Mouse (Mus musculus) spleen, embryonic (tissue): Measurements from ENCODE around the gene Pcbp3.

Experiments used
- CTCF ChIA-PET: fragments of 350-600 bp; sonication (Branson Sonifier 250); formaldehyde crosslinking; loops from one replicate; lab custom pipeline; 2022; lab: Charles Lee

The Pcbp3 gene

DNA sequence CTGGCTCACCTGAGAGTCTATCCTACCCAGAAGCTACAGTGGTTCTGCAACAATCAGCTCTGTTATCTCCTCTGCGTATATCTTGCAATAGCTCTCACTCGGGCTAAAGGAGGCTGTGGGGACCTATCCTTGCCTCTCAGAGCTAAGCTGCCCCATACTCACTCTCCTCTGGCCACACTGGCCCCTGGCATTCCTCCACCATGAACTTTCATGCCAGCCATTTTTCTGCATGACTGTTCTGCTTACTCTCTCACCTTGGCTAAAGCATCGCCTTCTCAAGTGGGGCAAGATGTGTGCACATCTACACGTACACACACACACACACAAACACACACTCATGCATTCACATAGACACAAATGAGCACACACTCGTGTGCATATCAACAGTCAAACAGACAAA is 115.2 kb downstream of the Pcbp3 start:
- CTCF ChIA-PET, result no interaction called here

DNA sequence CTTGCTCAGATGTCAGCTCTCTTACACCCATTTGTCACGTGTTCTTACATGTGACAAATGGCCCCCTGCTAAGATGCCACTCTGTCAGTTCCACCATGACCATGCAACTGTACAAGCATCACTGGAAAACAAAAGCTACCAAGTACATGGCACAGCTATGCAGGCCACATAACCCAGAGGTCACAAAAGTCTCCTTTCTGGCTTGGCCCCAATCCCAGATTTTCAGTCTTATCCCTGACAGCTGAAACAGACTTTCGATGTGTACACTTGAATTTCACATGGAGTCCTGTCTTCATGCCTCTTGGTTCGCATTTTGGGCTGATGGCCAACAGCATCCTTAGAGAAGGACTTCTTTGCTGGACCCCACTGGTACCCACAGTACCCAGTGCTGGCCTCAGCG is 116.8 kb downstream of the Pcbp3 start:
- CTCF ChIA-PET, result no interaction called here

DNA sequence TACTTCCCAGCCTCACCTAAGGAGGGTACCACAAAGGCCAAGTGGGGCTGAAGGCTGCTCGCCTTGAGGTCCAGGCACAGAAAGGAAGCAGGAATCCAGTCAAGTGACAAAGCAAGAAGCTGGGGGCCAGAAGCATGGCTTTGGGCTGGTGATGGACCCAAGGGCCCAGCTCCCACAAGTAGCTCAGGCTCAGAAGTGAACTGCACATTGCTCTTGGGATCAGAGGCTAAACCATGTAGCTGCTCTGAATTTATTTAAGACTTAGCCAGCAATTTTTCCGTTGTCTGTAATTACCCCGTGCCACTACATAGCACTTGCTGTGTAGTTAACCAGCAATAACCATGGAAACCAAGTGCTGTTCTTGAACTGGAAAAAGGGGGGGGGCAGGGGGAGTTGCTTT is 117.3 kb downstream of the Pcbp3 start:
- CTCF ChIA-PET, result interaction anchor here (0.8 kb wide), 1 partner anchor 9 kb away, joined by 3 read pairs; no protein-coding TSS in a partner anchor

DNA sequence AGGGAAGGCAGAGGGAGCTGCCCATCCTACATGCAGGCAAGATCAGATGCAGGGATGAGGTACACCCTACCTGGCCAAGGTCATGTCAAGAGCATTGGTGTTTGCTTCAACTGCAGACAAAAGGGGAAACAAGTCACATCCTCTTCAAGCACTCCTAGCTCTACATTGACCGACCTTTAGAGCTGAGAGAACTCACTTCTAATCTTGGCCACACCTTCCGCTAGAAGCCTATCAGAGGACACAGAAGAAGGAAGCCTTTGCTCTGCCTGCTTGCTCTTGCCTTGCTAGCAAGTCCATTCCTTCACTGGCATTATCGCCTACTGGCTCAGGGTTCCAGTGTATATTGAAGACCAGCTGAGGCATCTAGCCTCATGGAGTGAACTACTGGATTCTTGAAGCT is 119.6 kb downstream of the Pcbp3 start:
- CTCF ChIA-PET, result no interaction called here

DNA sequence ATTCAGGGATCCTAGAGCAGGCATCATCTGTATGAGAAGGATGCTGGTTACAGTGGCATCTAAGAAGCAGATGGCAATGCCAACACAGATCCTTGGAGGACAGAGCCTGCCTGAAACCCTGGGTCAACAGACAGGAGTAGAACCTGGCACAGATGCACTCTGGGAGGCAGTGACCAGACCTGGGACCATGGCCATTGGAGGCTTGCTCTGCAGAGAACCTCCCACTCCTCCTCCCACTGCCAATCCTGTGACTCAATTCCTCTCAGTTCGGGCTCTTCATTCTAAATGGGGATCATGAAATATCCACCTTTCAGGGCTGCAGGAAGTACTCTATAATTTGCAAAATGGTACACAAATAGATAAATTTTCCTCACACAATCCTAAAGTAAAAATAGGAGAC is 120.5 kb downstream of the Pcbp3 start:
- CTCF ChIA-PET, result no interaction called here

DNA sequence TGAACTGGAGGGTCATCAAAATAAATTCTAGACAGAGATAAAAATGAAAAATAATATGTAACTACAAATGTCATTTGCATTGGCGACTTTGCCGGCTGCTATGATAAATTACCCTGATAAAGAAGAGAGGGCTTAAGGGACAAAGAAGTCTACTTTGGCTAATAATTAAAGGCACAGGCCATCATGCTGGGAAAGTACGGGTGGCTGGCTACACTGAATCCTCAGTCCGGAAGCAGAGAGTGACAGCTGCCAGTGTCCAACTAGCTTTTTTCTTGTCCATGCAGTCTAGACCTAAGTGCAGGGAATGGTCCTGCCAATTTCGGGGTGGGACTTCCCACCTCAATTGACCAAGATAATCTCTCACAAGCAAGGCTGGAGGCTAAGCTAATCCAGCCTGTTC is 121.1 kb downstream of the Pcbp3 start:
- CTCF ChIA-PET, result no interaction called here

DNA sequence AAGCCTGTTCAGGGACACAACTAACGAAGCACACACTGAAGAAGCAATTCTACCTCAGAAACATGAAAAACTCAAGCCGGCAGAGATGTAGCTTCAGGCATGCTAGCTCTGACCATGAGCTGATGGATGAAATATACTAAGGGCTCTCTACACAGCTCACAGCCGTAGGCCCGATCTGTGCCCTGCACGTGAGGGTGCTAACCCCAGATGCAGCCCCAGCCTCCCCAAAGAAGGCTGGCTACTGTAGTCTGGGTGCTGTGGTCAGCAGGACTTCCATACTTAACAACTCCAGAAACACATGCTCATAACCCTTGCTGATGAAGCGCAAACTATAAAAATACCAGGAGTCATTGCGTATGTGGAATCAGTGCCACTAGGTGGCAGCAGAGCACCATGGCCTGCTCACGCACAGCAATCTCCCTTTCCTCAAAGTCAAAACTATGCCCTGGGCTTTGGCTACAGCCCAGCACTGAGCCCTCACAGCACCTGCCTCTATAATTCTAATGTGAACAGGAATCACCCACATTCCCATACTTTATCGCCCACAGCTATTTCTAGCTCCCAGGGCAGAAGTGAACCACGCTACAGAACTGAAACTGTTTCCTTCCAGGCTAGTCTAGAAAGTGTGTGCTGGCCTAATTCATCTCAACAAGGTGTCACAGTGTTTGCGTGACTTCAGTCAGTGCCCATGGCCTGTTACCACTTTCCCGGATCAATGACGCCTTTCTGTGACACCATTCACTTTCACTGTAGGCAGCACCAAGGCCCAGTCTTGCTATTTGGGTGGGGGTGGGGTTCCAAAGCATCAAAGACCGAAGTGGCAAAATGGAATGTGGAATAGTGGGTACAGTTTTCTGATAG is 126.0 kb downstream of the Pcbp3 start:
- CTCF ChIA-PET, result interaction anchor here (1.1 kb wide), 1 partner anchor 8 kb away, joined by 3 read pairs; no protein-coding TSS in a partner anchor

DNA sequence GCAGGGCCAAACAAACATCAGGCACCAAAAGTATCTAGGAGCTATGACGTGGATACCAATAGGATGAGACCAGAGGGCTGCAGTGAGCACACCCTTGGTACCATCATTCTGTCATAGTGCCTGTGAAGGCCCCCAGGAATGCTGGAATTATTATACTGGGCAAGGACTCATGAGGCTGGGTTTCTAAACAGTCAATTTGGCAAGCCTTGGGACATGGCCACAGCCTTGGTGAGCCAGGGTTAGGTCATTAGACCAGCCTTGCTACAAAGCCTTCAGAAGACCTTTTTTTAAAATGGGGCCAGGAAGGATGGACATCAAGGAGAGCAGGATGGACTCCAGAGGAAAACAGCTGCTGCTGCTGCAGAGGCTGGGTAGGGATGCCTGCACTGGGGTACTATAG is 128.8 kb downstream of the Pcbp3 start:
- CTCF ChIA-PET, result no interaction called here

DNA sequence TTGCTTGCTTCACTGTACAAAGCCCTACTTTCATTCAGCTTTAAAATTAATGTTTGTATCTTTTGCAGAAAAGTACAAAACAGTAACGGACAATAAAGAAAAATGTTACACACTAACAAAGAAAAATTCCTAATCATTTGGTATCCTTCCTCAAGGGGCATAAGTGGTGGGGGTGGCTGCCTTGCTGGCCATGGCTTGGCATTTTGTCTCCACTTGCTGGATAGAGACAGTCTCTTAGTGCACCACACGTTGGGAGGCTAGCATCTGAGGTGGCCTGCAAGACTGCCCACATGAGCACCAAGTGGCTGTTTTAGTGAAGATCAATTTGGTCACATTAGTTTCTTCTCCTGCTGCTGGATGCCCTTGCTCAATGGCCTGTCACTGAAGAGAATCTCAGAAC is 129.8 kb downstream of the Pcbp3 start:
- CTCF ChIA-PET, result no interaction called here

DNA sequence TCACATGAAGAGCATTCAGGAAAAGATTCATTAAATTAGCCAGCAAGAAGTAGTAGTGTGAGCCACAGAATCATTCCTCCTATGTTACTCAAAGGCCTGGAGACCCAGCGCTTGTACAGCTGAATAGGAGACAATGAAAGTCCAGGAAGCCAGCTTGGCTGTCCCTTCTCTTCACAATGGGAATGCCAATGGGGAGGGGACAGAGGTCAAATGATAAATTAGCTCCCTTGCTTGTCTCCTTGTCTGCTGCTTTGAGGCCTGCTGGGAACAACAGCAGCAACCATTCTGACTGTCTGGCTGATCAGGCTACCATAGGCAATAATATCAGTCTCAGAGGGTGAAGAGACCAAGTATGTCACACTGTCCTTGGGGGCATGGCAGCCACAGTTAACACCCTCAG is 130.5 kb downstream of the Pcbp3 start:
- CTCF ChIA-PET, result interaction anchor here (0.8 kb wide), 1 partner anchor 136 kb away, joined by 4 read pairs; no protein-coding TSS in a partner anchor

DNA sequence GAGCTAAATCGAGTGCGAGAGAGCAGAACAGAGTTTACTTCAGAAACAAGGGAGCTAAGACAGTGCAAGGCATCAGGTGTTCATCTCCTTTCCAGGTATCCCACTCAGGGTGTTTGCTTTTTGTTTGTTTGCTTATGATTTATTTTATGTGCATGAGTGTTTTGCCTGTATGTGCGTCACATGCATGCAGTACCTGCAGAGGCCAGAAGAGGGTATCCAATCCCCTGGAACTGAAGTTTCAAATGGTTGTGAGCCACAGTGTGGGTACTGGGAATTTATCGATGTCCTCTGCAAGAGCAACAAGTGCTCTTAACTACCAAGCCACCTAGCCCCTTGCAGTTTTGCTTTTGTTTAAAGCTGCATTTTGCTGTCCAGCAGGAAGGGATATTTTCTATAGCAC is 132.8 kb downstream of the Pcbp3 start:
- CTCF ChIA-PET, result interaction anchor here (0.6 kb wide), 1 partner anchor 320 kb away, joined by 6 read pairs; no protein-coding TSS in a partner anchor

DNA sequence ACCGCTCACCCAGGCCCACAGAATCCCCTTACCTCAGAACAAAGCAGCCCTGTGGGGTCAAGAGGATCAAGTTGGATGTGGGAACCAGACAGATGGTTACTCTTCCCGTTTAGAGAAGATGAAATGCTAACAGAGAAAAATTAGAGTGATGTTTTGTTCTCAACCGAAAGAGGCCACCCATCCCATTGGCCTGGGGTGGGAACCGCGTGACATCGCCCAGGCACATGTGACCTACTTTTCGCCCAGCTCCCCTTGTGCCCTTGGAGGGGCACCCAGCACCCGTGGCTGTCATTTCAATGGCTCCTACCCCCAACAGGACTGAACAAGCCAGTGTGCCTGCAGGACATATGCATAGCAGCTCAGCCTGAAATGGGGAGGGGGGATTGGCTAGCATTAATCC is 139.0 kb downstream of the Pcbp3 start:
- CTCF ChIA-PET, result no interaction called here

DNA sequence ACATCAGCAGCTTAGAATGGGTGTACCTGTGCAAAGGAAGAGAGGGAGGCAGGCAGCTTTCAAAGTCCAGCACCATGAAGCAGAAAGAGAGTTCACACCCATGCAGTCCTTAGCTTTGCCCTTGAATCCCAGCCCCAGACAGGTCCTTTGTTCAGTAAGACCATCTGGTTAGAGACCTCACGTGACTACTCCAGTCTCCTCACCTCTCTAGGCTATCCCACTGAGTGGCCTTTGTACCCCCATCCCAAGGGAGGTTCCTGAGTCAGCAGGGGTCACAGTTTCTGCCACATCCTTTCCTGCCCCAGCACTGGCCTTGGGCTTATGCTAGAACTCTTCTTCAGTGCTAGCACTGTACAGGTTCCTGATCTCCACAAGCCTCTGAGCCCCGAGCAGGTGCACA is 142.4 kb downstream of the Pcbp3 start:
- CTCF ChIA-PET, result interaction anchor here (0.6 kb wide), 1 partner anchor 357 kb away, joined by 13 read pairs; no protein-coding TSS in a partner anchor

DNA sequence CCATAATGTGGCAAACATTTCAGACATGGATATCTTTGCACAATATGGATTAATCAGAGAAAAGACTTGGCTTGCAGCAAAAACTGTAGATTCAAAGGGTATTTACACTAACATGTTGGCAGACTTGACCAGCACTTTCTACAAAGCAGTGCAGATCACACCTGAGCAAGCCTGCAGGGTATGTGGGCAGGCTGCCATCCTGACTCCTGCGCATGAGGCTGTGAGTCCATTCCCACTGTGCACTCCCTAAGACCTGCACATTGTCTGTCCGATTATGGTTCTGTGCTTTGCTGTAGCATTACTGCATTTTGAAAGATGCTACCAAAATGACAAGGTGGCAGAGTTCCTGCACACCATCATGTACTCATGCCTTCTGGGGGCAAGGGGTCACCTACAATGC is 143.3 kb downstream of the Pcbp3 start:
- CTCF ChIA-PET, result no interaction called here

DNA sequence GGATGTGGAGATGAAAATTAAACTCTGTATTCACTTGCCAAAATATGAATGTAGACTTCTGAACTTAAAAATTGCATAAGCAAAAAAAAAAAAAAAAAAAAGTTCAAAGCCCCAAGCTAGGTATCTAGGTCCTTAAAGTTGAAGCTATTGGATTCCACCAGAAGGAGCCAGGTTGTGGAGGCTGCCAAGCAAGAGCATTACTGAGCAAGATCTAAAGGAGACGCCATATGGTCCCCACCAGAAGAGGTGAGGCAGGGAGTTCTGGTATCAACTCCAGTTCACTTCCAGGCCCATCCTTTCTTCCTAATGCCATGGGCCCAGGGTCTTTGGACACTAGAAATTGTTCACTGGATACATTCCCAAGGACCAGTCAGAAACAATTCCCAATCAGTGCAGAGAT is 144.8 kb downstream of the Pcbp3 start:
- CTCF ChIA-PET, result no interaction called here

DNA sequence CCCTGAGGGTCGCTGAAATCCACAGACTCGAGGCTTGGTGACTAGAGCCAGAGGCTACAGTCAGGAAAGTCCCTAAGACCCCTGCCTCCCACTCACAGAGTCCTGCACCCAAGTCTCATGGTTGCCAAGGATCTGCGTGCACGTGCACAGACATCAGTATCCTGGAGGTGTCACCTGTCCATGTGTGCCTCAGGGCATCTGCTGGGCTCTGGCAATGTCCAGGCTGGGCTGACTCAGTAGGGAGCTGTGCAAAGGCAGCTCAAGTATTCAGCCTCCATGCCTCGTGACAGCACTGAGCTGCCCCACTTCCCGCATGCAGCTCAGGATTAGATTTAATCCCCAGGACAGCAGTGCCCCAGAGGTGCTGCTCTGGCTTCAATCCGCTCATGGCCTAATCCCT is 145.3 kb downstream of the Pcbp3 start:
- CTCF ChIA-PET, result no interaction called here

DNA sequence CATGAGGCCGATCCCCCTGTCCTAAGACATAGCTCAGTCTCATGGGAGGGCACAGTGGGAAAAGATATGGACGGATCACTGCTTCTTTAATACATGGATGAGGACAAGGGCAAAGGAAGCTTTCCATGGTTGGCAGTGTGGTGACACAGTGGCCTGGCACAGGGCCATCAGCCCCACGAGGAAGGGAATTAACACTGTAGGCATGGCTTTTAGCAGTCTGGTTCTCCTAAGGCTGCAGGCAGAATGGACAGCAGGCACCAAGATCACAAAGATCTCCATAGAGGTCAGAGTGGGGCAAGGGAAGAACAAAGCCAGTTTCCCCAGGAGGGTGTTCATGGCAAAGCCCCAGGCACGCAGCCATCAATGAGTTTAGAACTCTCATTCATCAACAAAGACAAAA is 146.2 kb downstream of the Pcbp3 start:
- CTCF ChIA-PET, result no interaction called here

DNA sequence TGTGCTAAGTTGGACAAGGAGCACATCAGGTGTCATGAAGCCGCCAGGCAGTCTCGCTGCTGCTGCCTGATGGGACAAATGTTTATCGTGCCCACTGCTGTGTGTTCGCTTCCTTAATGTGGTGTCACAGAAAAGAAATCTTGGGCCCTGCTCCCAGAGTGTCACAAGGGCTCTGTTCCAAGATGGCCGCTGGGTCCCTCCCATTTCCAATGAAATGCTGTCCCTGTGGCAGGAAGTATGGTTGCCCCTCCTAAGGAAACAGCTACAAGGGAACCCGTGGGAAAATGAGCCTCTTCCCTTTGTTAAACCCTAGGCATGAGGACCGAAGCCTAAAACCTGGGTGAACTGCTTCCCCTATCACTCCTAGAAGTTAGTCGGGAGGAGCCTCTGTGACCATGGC is 146.9 kb downstream of the Pcbp3 start:
- CTCF ChIA-PET, result no interaction called here

DNA sequence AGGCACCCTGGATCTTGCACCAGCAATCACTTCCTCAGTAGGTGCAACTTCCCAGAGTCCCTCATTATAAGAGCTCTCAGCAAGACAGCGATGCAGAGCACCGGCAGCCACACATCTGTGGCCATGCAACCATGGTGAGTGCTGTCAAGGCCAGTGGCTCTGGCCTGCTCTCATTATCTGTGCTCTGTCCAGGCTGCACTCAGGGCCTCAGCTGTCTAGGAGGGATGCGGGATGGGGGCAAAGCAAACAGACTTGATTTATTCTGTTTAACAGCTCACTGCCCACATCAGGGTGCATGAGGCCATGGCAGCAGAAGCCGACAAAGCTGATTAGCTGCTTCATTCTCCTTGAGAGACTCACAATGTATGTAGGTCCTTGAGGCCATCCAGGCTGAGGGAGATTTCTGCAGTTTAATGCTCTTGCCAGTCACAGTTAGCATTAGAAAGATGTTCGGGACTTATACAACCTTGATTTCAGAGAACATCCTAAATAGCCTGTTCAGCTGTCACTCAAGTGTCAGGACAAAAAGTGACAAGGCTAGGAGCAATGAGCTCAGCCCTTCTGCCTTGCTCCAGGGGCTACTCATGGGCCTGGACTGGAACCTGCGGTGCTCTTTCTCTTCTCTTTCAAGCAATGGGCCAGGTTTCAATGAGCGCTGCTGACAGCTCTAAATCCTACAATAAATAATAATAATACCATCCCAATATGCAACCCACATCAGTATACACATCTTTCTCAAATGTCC is 151.6 kb downstream of the Pcbp3 start:
- CTCF ChIA-PET, result no interaction called here

DNA sequence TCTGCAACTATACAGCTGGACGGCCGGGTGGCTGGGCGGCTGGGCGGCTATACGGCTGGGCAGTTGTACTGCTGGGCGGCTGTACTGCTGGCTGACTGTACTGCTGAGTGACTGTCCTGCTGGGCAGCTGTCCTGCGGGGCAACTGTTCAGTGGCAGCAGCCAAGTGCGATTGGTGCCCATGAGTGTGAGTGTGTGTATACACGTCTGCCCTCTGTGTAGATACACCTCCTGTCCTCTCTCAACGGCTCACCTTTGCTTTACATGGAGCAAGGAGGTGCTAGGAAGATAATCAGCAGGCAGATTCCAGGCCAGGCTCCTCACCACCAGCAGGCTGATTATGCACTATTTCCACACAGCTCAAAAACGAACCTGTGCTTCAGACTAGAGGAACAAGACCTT is 152.2 kb downstream of the Pcbp3 start:
- CTCF ChIA-PET, result no interaction called here

DNA sequence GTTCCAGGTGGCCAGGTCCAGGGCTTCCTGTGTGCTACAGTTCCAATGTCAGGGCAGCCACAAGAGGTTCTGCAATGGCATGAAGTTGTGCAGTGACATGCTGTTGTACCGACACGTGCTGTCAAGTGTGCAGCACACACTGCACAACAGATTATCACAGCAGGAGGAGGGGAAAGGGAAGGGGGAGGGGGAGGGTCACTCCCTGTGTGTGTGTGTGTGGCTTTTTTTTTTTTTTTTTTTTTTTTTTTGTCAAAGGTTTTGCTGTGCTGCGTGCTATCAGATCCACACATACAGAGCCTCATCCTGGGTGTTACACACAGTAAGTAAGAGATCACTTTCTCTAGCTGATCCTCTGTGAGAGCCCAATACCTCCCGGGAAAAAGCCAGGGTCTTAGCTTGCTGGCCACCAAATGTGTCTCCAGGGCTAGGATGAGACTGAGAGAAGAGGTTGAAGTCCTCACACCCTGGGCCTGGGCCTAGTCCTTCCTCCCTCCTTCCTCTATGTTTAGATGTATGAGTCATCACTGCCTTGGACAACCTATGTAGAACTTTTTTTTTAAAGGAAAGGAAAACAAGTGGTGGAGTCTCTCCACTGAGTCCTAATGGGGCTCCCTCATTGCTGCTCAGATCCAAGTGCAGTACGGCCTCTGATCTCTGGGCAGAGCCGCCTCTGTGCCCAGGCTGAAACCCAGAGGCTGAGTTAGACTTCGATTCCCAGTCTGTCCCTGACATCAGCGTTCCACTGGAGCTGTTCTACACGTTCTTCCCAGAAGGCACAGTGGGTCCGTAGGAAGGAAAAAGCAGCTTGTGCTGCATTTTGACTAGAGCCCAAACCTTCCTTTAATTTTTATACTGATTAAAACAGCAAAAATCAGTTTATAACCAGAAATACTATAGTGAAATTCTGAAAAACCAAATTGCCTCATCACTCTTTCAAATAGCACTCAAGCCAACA is 153.0 kb downstream of the Pcbp3 start:
- CTCF ChIA-PET, result interaction anchor here (0.6 kb wide), 1 partner anchor 368 kb away, joined by 4 read pairs; no protein-coding TSS in a partner anchor
